Mouse (Mus musculus): ENCODE measurements around the gene Pdpk1.

The Pdpk1 gene

GRCm38 (mm10) chr17:24044482-24044881 lies 106.2 kb downstream of the Pdpk1 start:
- no peak for DNase-seq (ENCODE audit: low read depth, low spot score)

DNA sequence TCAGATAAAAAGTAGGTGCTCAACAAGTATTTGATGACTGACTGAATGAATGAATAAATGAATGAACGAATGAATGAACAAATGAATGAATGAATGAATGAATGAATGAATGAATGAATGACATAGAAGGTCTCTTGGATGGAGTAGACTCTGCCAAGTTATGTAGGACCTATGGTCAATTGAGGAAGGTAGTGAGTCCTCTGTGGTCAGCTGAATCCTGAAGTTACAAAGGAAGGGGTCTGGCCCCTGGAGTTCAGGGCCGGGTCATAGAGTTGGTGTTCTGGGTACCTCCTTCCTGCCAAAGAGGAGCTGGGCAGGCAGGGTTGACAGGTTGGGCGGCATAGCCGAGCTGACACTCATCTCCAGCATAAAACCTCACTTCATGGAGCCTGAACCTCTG lies 112.9 kb downstream of the Pdpk1 start, which contains the start of gene Prss27:
Gene Prss27 (plus strand): TSS at position 301 of the 400 bp plus-strand sequence.
- DNase-seq (ENCODE audit: low read depth, low spot score), result no peak

DNA sequence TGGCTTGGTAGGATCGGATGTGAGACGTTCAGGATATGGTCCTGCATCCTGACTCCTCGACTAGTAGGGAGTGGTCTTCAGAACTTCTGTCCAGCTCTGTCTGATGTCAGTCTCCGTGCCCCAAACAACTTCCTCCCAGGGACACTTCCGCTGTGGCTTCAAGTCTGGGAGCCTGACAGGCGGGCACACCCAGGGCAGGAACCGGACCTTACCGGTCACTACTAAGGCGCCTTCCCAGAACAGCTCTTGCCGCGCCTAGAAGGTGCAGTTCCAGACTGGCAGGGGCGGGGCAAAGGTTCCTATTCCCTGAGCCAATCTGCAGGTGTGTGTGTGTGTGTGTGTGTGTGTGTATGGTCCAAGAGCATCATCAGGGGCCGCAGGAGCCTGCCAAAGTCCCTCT lies 113.4 kb downstream of the Pdpk1 start:
- no peak for DNase-seq (ENCODE audit: low read depth, low spot score)

GRCm38 (mm10) chr17:24036954-24037353 lies 113.8 kb downstream of the Pdpk1 start:
- DNase-seq (ENCODE audit: low read depth, low spot score), result no peak

DNA sequence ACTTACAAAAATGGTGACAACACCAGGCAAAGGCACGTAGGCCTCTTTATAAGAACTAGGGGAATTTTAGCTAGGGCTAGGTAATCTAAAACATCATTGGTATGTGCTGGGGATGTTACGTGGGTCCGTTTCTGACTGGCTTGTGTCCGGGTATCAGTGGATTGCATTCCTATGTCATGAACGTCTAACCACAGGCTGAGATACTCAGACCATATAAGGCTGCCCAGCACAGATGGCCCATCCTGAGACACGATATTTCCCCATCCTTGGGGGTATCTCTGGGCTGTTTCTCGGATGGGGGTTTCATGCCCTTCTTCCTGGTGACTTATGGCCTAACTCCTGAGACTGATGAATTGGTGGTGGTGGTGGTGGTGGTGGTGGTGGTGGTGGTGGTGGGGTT lies 115.6 kb downstream of the Pdpk1 start:
- DNase-seq (ENCODE audit: low read depth, low spot score), result no peak

GRCm38 (mm10) chr17:24030551-24030950 lies 120.2 kb downstream of the Pdpk1 start:
- DNase-seq (ENCODE audit: low read depth, low spot score), result no peak

- DNase-seq (ENCODE audit: low read depth, low spot score), result no peak
Observed at GRCm38 (mm10) chr17:24029477-24029876, 121.2 kb downstream of the Pdpk1 start.

Data from CD4-positive helper T cell, adult 2 months (primary cell).